9 mouse cellular contexts compared by ENCODE assay signal in genomic region chr9:106531833-106532232, GRCm38 (mm10). TPM values are rescaled to one million over a fixed set of nuclear protein-coding genes. Genes with fewer than 3 reads are reported as not detected.
DNase-seq lines count a peak whose midpoint lies in the region; ATAC-seq and TF ChIP-seq lines count a peak whose summit lies in the region.
"Had no signal": no experiment of that assay in that cellular context is flagged by ENCODE, and none has a peak within 500 bp of the region (broad histone marks: within the 10 kb centered on the region; RNA-seq: fewer than 3 reads in every experiment).

No protein-coding gene starts in this region.

- H3K9ac ChIP-seq in limb, embryonic 14.5 days (ENCODE audit: low read depth, low read length, severe bottlenecking), result no peak overlapping the region

- peak; percentile 74; the same call in 1 of the 2 replicates for TF ChIP-seq CTCF in thymus, adult 2 months (IDR thresholded peaks at IDR 0.05; ENCODE audit: borderline replicate concordance, control insufficient read depth, extremely low read depth, insufficient read depth, low read length, poor library complexity)

- H3K4me3 ChIP-seq in thymus, adult 2 months (ENCODE audit: control insufficient read depth, insufficient read depth, low read length), result no peak overlapping the region
- H3K4me3 ChIP-seq in limb, embryonic 14.5 days (replicated peaks; ENCODE audit: low read length), result no peak overlapping the region

- no peaks in the 10 kb centered on the region for H3K36me3 ChIP-seq in thymus, adult 2 months (ENCODE audit: control insufficient read depth, insufficient read depth, low read length)
- H3K36me3 ChIP-seq in limb, embryonic 14.5 days (ENCODE audit: control insufficient read depth, insufficient read depth, low read length), result no peaks in the 10 kb centered on the region

- no peaks in the 10 kb centered on the region for H3K9me3 ChIP-seq in limb, embryonic 14.5 days (ENCODE audit: control insufficient read depth, low read length)

- TF ChIP-seq POLR2A in thymus, adult 2 months (IDR thresholded peaks at IDR 0.05; ENCODE audit: control insufficient read depth, extremely low read depth, insufficient read depth, low read length, poor library complexity), result no peak
- no peak for TF ChIP-seq POLR2A in limb, embryonic 14.5 days (IDR thresholded peaks at IDR 0.05; ENCODE audit: borderline replicate concordance, extremely low read depth, insufficient read depth, insufficient read length)

- H3K4me1 ChIP-seq in thymus, adult 2 months (replicated peaks; ENCODE audit: control insufficient read depth, insufficient read depth, low read length), result no peaks in the 10 kb centered on the region
- no peaks in the 10 kb centered on the region for H3K4me1 ChIP-seq in limb, embryonic 14.5 days (ENCODE audit: control insufficient read depth, insufficient read depth, low read length)

- no peaks in the 10 kb centered on the region for H3K27me3 ChIP-seq in thymus, adult 2 months (ENCODE audit: control insufficient read depth, insufficient read depth, low read length)
- no peaks in the 10 kb centered on the region for H3K27me3 ChIP-seq in limb, embryonic 14.5 days (ENCODE audit: control insufficient read depth, insufficient read depth, low read length)

- ATAC-seq in limb, embryonic 14.5 days (ENCODE audit: low FRiP score, low read depth), result no peak

- peak; percentile 16 for DNase-seq in heart, postnatal 4 days
- no peak for DNase-seq in heart, adult 8-10 months (ENCODE audit: low spot score)
- DNase-seq in thymus, adult 2 months, result peak; percentile 17
- no peak for DNase-seq in thymus, adult 18-20 months
- DNase-seq in embryo, embryonic 10 days (ENCODE audit: low spot score), result peak; percentile 75
- peak; percentile 13 for DNase-seq in limb, embryonic 14.5 days (ENCODE audit: low spot score)
- DNase-seq in thymus, postnatal 25 days, result peak; percentile 13
- no peak for DNase-seq in urinary bladder, postnatal 10 days (ENCODE audit: low spot score)

- 22% methylated on average over 3 of the region's 3 CpGs for WGBS in thymus, adult 2 months
- WGBS in limb, embryonic 14.5 days, result 36% methylated on average over 3 of the region's 3 CpGs

- H3K27ac ChIP-seq in thymus, adult 2 months (ENCODE audit: control insufficient read depth, insufficient read depth, low read length), result no peak overlapping the region
- no peak overlapping the region for H3K27ac ChIP-seq in limb, embryonic 14.5 days (replicated peaks; ENCODE audit: low read depth, low read length)

- no peak overlapping the region for H3K4me2 ChIP-seq in limb, embryonic 14.5 days (replicated peaks; ENCODE audit: low read depth, low read length, severe bottlenecking)

RNA-seq across cellular contexts. Expression of gene Iqcf5, which starts 17.5 kb away (rescaled TPM):
- total RNA-seq in heart, postnatal 4 days (2021), result not detected
- total RNA-seq in heart, adult 8-10 months (2022), result not detected
- polyA plus RNA-seq in thymus, adult 2 months (2012; rRNA removed), result not detected in 2 replicates
- not detected in 2 replicates for polyA plus RNA-seq in limb, embryonic 14.5 days (2012; rRNA removed)
- polyA plus RNA-seq in limb, embryonic 14.5 days (2014; fragmentation: Nextera tagmentation; extraction: Ambion mirVana), result not detected in 2 replicates
- polyA plus RNA-seq: frontal cortex, adult 2 months had no signal

RNA-seq across cellular contexts. Expression of gene Iqcf3, which starts 29.6 kb away (rescaled TPM):
- not detected for total RNA-seq in heart, postnatal 4 days (2021)
- not detected for total RNA-seq in heart, adult 8-10 months (2022)
- 0.18 TPM in 1 of 2 replicates, not detected in the other for polyA plus RNA-seq in thymus, adult 2 months (2012; rRNA removed)
- not detected in 2 replicates for polyA plus RNA-seq in limb, embryonic 14.5 days (2012; rRNA removed)
- polyA plus RNA-seq in limb, embryonic 14.5 days (2014; fragmentation: Nextera tagmentation; extraction: Ambion mirVana), result not detected in 2 replicates
- polyA plus RNA-seq: frontal cortex, adult 2 months had no signal

RNA-seq across cellular contexts. Expression of gene Iqcf1, which starts 32.1 kb away (rescaled TPM):
- total RNA-seq in heart, postnatal 4 days (2021), result not detected
- not detected for total RNA-seq in heart, adult 8-10 months (2022)
- not detected in 2 replicates for polyA plus RNA-seq in thymus, adult 2 months (2012; rRNA removed)
- polyA plus RNA-seq in limb, embryonic 14.5 days (2012; rRNA removed), result not detected in 2 replicates
- polyA plus RNA-seq in limb, embryonic 14.5 days (2014; fragmentation: Nextera tagmentation; extraction: Ambion mirVana), result not detected in 2 replicates
- polyA plus RNA-seq: frontal cortex, adult 2 months had no signal

RNA-seq across cellular contexts. Expression of gene Iqcf4, which starts 39.0 kb away (rescaled TPM):
- not detected for total RNA-seq in heart, postnatal 4 days (2021)
- not detected for total RNA-seq in heart, adult 8-10 months (2022)
- polyA plus RNA-seq in thymus, adult 2 months (2012; rRNA removed), result 0.19 TPM in 1 of 2 replicates, not detected in the other
- polyA plus RNA-seq in limb, embryonic 14.5 days (2012; rRNA removed), result not detected in 2 replicates
- polyA plus RNA-seq in limb, embryonic 14.5 days (2014; fragmentation: Nextera tagmentation; extraction: Ambion mirVana), result not detected in 2 replicates
- polyA plus RNA-seq: frontal cortex, adult 2 months had no signal

RNA-seq across cellular contexts. Expression of gene Parp3, which starts 55.1 kb away (rescaled TPM):
- 1 to 10 TPM; 7.5 to 8.3 TPM for total RNA-seq in heart, postnatal 4 days (2021)
- 10 to 100 TPM; 32.5 to 56.0 (median 41.7) TPM for total RNA-seq in heart, adult 8-10 months (2022)
- polyA plus RNA-seq in thymus, adult 2 months (2012; rRNA removed), result 57.4 and 69.5 TPM in 2 replicates
- polyA plus RNA-seq in limb, embryonic 14.5 days (2012; rRNA removed), result 9.0 and 9.2 TPM in 2 replicates
- polyA plus RNA-seq in limb, embryonic 14.5 days (2014; fragmentation: Nextera tagmentation; extraction: Ambion mirVana), result 3.4 and 4.3 TPM in 2 replicates

Comparison
In these comparisons a context has a peak if more than half of its experiments do, and no peak if none do; other contexts are left out.
1. DNase-seq: peak in heart, postnatal 4 days (single experiment), thymus, adult 2 months (single experiment), embryo, embryonic 10 days (single experiment), limb, embryonic 14.5 days (single experiment) and thymus, postnatal 25 days (single experiment); none in heart, adult 8-10 months (single experiment), thymus, adult 18-20 months (0 of 2) and urinary bladder, postnatal 10 days (single experiment).